Mouse (Mus musculus): ENCODE results near the gene Tigar. TPM values are rescaled to one million over a fixed set of nuclear protein-coding genes. Genes with fewer than 3 reads are reported as not detected.

Tigar gene
- polyA plus RNA-seq (2011; ENCODE audit: insufficient read depth, insufficient read length, low replicate concordance, missing spikeins): 0.43 and 6.6 TPM in 2 replicates

DNA sequence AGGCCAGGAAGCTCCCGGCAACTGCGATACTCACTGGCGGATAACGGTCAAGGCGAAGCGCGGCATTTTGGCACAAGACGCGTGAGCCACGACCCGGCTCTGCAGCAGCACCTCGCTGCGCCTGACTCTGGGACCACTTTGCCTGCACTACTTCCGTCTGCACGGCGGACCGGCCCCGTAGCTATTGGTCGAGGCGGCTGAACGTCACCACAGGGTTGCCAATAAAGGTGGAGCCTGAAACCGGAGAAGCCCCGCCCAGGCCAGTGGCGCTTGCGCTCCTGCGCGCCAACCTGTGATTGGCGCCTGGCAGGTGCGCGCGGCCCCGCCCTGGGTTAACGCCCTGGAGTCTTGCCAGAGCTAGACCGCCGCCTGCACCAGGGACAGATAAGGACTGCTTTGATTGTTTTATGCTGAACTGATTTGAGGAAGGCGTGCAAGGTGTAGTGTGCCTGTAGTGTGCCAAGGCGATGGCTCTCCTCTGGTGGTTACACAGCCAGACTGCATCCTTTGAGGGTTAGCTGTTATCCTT lies at the start of gene Tigar:
TSS of gene Tigar (minus strand) at position 156 of the 529 bp plus-strand sequence.
- H3K4me1 ChIP-seq (ENCODE audit: control insufficient read depth, insufficient read depth, low read length): peaks cover 2% of the 10 kb centered on the region; the same call in 1 of the 2 replicates
- under 1% methylated on average over 37 of the region's 37 CpGs for WGBS
- H3K4me3 ChIP-seq (replicated peaks; ENCODE audit: control insufficient read depth, low read depth, low read length): peak within 1 kb of the TSS; percentile 85
- peak; percentile 93 for TF ChIP-seq POLR2A (IDR thresholded peaks at IDR 0.05; ENCODE audit: borderline replicate concordance, control insufficient read depth, low read depth, low read length)
- no peak for TF ChIP-seq CTCF (IDR thresholded peaks at IDR 0.05; ENCODE audit: control insufficient read depth, insufficient read depth, low read length)
- no peak within 1 kb of the TSS for H3K27ac ChIP-seq (ENCODE audit: control insufficient read depth, insufficient read depth, low read depth, low read length, poor library complexity)

DNA sequence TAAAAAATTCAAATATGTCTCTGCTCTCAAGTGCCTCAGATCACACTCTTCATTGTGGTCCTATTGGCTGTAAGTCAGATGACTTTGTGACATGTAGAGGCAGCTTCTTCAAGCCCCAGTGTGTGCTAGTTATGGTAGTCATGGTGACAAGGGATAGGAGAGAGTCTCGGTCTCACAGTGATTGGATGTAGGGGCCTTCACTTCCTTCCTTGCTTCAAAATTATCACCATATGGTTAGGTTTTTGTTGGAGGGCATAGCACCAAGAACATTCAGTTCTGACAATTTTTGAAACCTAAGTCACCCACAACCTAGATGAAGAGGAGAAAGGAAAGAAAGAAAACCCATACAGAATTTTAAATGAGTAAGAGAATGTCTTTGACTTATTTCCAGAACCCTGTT lies 48.0 kb upstream of the Tigar start:
- no peaks in the 10 kb centered on the region; the same call in 1 of the 2 replicates for H3K4me1 ChIP-seq (ENCODE audit: control insufficient read depth, insufficient read depth, low read length)
- TF ChIP-seq CTCF (IDR thresholded peaks at IDR 0.05; ENCODE audit: control insufficient read depth, insufficient read depth, low read length) (no peak), POLR2A (IDR thresholded peaks at IDR 0.05; ENCODE audit: borderline replicate concordance, control insufficient read depth, low read depth, low read length) (no peak)
- H3K4me3 ChIP-seq (replicated peaks; ENCODE audit: control insufficient read depth, low read depth, low read length): no peak overlapping the region
- WGBS: 57% methylated on average over 1 of the region's 1 CpGs
- no peak overlapping the region for H3K27ac ChIP-seq (ENCODE audit: control insufficient read depth, insufficient read depth, low read depth, low read length, poor library complexity)

DNA sequence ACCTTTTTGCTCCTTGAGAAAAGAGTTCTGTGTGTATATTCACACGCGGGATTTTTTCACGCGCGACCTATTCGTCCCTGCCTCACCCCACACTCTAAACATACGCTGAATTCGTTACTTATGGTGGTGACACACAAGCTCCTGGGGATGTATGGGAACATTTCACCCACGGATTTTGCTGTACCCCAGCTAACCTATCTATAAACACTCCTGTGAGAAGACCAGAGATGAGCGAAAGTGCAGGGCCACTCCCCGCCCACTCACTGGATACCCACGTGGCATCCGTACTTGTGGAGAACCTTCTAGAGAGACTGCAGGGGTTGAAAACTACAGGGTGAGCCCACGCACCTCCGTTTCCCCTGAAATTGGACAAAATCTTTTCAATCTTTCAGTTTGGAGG lies 46.1 kb upstream of the Tigar start:
- H3K4me1 ChIP-seq (ENCODE audit: control insufficient read depth, insufficient read depth, low read length): no peaks in the 10 kb centered on the region; the same call in 1 of the 2 replicates
- no peak overlapping the region for H3K27ac ChIP-seq (ENCODE audit: control insufficient read depth, insufficient read depth, low read depth, low read length, poor library complexity)
- TF ChIP-seq POLR2A (IDR thresholded peaks at IDR 0.05; ENCODE audit: borderline replicate concordance, control insufficient read depth, low read depth, low read length): no peak
- no peak for TF ChIP-seq CTCF (IDR thresholded peaks at IDR 0.05; ENCODE audit: control insufficient read depth, insufficient read depth, low read length)
- no peak overlapping the region for H3K4me3 ChIP-seq (replicated peaks; ENCODE audit: control insufficient read depth, low read depth, low read length)
- under 1% methylated on average over 15 of the region's 15 CpGs for WGBS

DNA sequence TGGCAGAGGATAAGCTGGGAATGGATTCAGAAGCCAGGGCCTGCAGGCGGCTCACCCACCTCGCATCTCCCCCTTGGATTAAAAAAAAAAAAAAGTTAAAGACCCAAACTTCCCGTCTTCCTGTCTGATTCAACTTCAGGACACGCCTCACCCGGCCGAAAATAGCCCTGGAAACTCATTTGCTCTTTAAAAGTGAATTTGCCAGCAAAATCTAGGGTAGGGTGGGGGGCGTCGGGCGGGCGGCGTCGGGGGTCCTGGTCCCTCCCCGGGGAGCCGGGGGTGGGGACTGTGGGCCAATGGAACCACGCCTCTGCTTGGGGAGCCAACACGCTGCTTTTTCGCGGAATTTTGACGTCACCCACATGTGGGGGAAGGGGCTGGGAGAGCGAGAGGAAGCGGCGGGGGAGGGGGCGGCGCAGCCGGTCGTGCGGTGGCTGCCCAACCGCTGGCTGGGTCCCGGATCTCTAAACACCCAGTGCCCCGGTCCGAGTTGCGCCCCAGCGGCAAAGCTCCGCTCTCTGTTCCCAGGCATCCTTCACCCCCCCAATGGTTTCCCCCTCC lies 45.4 kb upstream of the Tigar start:
- Histone ChIP-seq H3K27ac (ENCODE audit: control insufficient read depth, insufficient read depth, low read depth, low read length, poor library complexity) (no peak overlapping the region), H3K4me3 (replicated peaks; ENCODE audit: control insufficient read depth, low read depth, low read length) (peak overlapping the region; percentile 33), H3K4me1 (ENCODE audit: control insufficient read depth, insufficient read depth, low read length) (no peaks in the 10 kb centered on the region; the same call in 1 of the 2 replicates)
- TF ChIP-seq CTCF (IDR thresholded peaks at IDR 0.05; ENCODE audit: control insufficient read depth, insufficient read depth, low read length) (no peak), POLR2A (IDR thresholded peaks at IDR 0.05; ENCODE audit: borderline replicate concordance, control insufficient read depth, low read depth, low read length) (0 out of 2 replicates have a peak, but pooled peaks have one; percentile 5)
- 1% methylated on average over 34 of the region's 34 CpGs for WGBS

DNA sequence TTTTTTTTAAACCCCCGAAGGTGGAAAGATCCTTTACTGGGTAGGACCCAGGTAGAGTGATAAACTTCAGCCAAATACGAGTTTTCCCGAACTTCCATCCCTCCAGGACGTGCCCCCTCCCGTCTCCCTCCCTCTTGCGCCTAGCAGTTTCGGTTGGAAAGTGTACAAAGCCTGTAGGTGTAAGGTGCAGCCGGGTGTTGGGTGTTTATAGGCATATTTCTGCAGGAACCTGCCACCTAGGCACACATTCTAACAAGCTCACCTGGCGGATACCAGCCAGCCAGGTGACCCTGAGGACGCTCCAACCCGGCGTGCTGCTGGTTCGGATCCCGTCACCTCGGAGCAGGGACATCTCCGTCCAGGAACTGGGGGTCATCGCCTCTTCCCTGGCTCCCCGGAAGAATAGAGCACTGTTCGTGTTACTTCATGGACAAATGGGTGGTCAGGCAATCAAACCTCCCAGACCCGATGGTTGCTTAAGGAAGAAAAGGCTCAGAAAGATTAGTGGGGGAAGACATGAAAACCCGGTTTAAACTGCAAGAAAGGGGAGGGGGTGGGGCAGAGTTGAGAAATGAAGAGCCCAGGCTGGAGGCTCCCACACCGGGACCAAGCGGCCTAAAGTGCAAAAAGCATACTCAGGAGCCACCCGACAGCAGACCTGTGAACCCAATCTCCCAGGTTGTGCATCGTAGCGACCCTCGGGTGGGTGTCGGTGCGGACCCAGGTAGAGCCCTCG lies 44.8 kb upstream of the Tigar start:
- no peaks in the 10 kb centered on the region; the same call in 1 of the 2 replicates for H3K4me1 ChIP-seq (ENCODE audit: control insufficient read depth, insufficient read depth, low read length)
- TF ChIP-seq CTCF (IDR thresholded peaks at IDR 0.05; ENCODE audit: control insufficient read depth, insufficient read depth, low read length) (no peak), POLR2A (IDR thresholded peaks at IDR 0.05; ENCODE audit: borderline replicate concordance, control insufficient read depth, low read depth, low read length) (no peak)
- H3K4me3 ChIP-seq (replicated peaks; ENCODE audit: control insufficient read depth, low read depth, low read length): peak overlapping the region; percentile 33
- WGBS: under 1% methylated on average over 30 of the region's 30 CpGs
- no peak overlapping the region for H3K27ac ChIP-seq (ENCODE audit: control insufficient read depth, insufficient read depth, low read depth, low read length, poor library complexity)

DNA sequence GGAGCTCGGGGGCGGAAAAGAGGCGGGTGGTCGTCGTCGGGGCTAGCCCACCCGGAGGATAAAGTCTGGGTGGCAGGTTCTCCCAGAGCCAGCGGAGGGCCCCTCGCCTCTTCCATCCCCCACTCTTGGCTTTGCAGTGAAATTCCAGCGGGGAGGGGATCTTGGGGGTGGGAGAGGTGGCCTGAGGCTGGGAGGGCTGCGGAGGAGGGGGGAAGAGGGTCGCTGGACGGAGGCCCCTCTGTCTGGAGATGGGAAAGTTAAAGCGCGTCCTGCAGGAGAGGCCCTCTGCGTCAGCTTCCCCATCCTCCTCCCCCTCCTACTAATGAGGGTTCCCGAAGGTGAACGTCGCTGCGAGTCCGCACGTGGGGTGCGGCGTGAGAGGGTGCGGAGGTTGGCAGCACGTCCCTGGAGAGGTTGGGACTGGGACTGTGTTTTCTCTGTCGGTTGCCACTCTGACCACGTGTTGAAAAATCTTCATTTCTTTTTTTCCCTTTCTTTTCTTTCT lies 44.0 kb upstream of the Tigar start:
- WGBS: under 1% methylated on average over 28 of the region's 28 CpGs
- Histone ChIP-seq H3K4me3 (replicated peaks; ENCODE audit: control insufficient read depth, low read depth, low read length) (no peak overlapping the region), H3K4me1 (ENCODE audit: control insufficient read depth, insufficient read depth, low read length) (no peaks in the 10 kb centered on the region; the same call in 1 of the 2 replicates), H3K27ac (ENCODE audit: control insufficient read depth, insufficient read depth, low read depth, low read length, poor library complexity) (no peak overlapping the region)
- no peak for TF ChIP-seq POLR2A (IDR thresholded peaks at IDR 0.05; ENCODE audit: borderline replicate concordance, control insufficient read depth, low read depth, low read length)
- TF ChIP-seq CTCF (IDR thresholded peaks at IDR 0.05; ENCODE audit: control insufficient read depth, insufficient read depth, low read length): no peak

DNA sequence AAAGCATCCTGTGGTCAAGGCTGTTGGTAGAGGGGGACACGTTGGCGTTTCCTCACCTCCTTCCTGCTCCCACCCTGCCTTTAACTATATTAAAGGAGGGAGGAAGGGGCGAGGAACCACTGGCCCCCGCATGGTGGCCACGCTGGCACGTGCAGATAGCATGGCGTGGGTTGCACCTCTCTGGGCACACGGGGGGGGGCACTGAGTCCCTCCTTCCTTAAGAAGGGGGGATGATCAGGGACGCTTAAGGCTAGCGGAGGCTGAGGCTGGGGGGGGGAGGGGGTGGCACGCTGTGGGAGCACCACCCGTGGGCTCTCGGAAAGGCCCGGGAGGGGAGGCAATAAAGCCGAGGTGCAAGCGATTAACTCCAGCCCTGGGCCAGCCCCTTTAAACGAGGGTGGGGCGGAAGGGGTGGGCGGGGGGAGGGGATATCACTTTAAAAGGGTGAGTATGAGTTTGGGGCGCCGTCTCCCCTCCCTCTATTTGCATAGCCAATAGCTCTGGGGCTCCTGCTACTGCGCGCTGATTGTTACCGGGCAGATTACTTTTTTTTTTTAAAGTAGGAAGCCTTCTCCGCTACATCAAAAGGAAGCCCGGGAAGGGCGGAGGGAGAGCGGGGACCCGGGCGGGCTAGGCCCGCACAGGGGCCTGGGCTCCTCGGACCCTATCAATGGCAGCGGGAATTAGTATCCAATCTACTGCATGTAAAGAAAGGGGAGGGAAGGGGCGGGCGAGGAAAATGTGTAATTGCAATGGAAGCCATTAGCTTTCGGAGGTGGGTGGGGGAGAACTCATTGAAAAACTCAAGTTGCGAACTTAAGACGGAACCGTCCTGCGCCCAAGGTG lies 43.0 kb upstream of the Tigar start, which contains the start of gene Ccnd2:
TSS of gene Ccnd2 (minus strand) at position 88 of the 846 bp plus-strand sequence.
- TF ChIP-seq POLR2A (IDR thresholded peaks at IDR 0.05; ENCODE audit: borderline replicate concordance, control insufficient read depth, low read depth, low read length): no peak
- no peak for TF ChIP-seq CTCF (IDR thresholded peaks at IDR 0.05; ENCODE audit: control insufficient read depth, insufficient read depth, low read length)
- no peaks in the 10 kb centered on the region; the same call in 1 of the 2 replicates for H3K4me1 ChIP-seq (ENCODE audit: control insufficient read depth, insufficient read depth, low read length)
- peak within 1 kb of the TSS; percentile 30; the same call in 1 of the 2 replicates for H3K27ac ChIP-seq (ENCODE audit: control insufficient read depth, insufficient read depth, low read depth, low read length, poor library complexity)
- WGBS: 1% methylated on average over 40 of the region's 40 CpGs
- peak within 1 kb of the TSS; percentile 30 for H3K4me3 ChIP-seq (replicated peaks; ENCODE audit: control insufficient read depth, low read depth, low read length)
